Mouse (Mus musculus) erythroid progenitor cell, adult 5-6 weeks (primary cell): ENCODE results near the gene Olfr484. TPM values are rescaled to one million over a fixed set of nuclear protein-coding genes. Genes with fewer than 3 reads are reported as not detected.
"Not testable (repeated sequence)": the region's sequence is repeated elsewhere in the genome, so short reads cannot be mapped to it uniquely, and the experiment has no call there.

ENCODE experiments used
- ATAC-seq: replicated peaks from 2 replicates; pipeline ENCODE4 v1.8.0; 2016; ENCODE audit warnings: moderate number of reproducible peaks, mild to moderate bottlenecking, moderate TSS enrichment, inconsistent platforms; ENCODE audit not compliant: poor library complexity, low FRiP score, severe bottlenecking
- total RNA-seq, 2 experiments: library from RNA; stranded (forward) in 1 of 2; stranded (reverse) in 1 of 2; fragments of 150-400 nt in 1 of 2; fragments of 186-747, 209-891 nt in 1 of 2; gene quantifications; 2 replicates each; pipeline versions ENCODE4 v1.2.3 to v1.2.4; 2015 to 2017; ENCODE audit warnings: low replicate concordance in 2 of 2

The Olfr484 gene
- total RNA-seq (2015; ENCODE audit: low replicate concordance) (not detected in 2 replicates), total RNA-seq (2017; ENCODE audit: low replicate concordance) (not detected in 2 replicates)

DNA sequence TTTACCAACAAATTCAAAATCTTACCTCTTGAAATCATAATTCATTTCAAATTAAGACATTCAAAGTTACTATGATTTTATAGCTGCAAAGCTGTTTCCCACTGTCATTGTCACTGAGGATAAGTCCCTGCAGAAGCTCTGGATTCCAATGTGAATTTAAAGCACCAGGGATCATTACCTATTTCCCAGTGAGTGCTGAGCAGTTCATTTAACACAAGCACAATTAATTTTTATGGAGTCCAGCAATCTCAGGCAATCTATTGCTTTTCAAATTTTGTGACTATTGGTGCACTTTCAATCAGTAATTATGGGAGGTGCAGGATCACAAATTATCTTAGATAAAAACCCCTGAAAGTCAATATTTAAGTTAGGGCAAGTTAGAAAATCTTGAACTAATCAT lies at the start of gene Olfr484:
Gene Olfr484, minus strand, starts transcription at position 101 of the 400 bp plus-strand sequence.
- no peak for ATAC-seq

DNA sequence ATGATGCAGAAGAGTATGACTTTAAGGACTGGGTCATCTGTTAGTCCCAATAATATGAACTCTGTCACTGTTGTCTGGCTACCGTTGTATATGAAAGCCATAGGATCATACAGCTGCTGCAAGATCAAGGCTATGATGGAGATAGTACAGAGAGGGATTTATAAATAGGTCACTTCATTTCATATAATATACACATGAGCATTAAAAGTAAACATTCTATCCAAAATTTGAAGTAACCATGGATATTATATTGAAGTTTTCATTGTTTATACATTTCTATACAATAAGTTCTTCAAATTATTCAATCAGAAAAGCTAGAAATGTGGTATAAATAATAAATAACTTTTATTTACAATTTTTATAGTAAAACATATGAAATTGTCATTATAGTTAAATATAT lies 45.4 kb upstream of the Olfr484 start, which contains the start of gene Olfr486:
Gene Olfr486, minus strand, starts transcription at position 101 of the 400 bp plus-strand sequence.
- not testable (repeated sequence) for ATAC-seq

- no peak for ATAC-seq
Measured at GRCm38 (mm10) chr7:108159771-108160170, 32.5 kb upstream of the Olfr484 start, which contains the start of gene Olfr485. TSS of gene Olfr485 (minus strand) at chr7:108159871.

- ATAC-seq, result no peak
Measured at GRCm38 (mm10) chr7:108121416-108121815, 5.8 kb downstream of the Olfr484 start.

- no peak for ATAC-seq
Measured at GRCm38 (mm10) chr7:108120681-108121080, 6.6 kb downstream of the Olfr484 start.

- no peak for ATAC-seq
Measured at GRCm38 (mm10) chr7:108100549-108100948, 26.7 kb downstream of the Olfr484 start, which contains the start of gene Olfr483. TSS of gene Olfr483 (plus strand) at chr7:108100849.

- ATAC-seq, result no peak
Measured at GRCm38 (mm10) chr7:108097486-108097885, 29.8 kb downstream of the Olfr484 start, which contains the start of gene Olfr482. TSS of gene Olfr482 (minus strand) at chr7:108097586.

GRCm38 (mm10) chr7:108079555-108079954 lies 47.7 kb downstream of the Olfr484 start, which contains the start of gene Olfr481:
TSS of gene Olfr481 (plus strand) at chr7:108079855.
- no peak for ATAC-seq

Other genes starting within 250 kb of the Olfr484 start
- not detected in 2 replicates for gene Olfr472, start 229.5 kb downstream of the Olfr484 start, total RNA-seq (2015; ENCODE audit: low replicate concordance)
- not detected in 2 replicates for gene Olfr472, start 229.5 kb downstream of the Olfr484 start, total RNA-seq (2017; ENCODE audit: low replicate concordance)
- gene Olfr473, start 197.0 kb downstream of the Olfr484 start, total RNA-seq (2015; ENCODE audit: low replicate concordance), result not detected in 2 replicates
- not detected in 2 replicates for gene Olfr473, start 197.0 kb downstream of the Olfr484 start, total RNA-seq (2017; ENCODE audit: low replicate concordance)
- not detected in 2 replicates for gene Olfr474, start 172.8 kb downstream of the Olfr484 start, total RNA-seq (2015; ENCODE audit: low replicate concordance)
- gene Olfr474, start 172.8 kb downstream of the Olfr484 start, total RNA-seq (2017; ENCODE audit: low replicate concordance), result not detected in 2 replicates
- gene Olfr476, start 162.6 kb downstream of the Olfr484 start, total RNA-seq (2015; ENCODE audit: low replicate concordance), result not detected in 2 replicates
- gene Olfr476, start 162.6 kb downstream of the Olfr484 start, total RNA-seq (2017; ENCODE audit: low replicate concordance), result not detected in 2 replicates
- gene Olfr477, start 140.8 kb downstream of the Olfr484 start, total RNA-seq (2015; ENCODE audit: low replicate concordance), result not detected in 2 replicates
- gene Olfr477, start 140.8 kb downstream of the Olfr484 start, total RNA-seq (2017; ENCODE audit: low replicate concordance), result not detected in 2 replicates
- not detected in 2 replicates for gene Olfr478, start 93.5 kb downstream of the Olfr484 start, total RNA-seq (2015; ENCODE audit: low replicate concordance)
- not detected in 2 replicates for gene Olfr478, start 93.5 kb downstream of the Olfr484 start, total RNA-seq (2017; ENCODE audit: low replicate concordance)
- gene Olfr479, start 76.8 kb downstream of the Olfr484 start, total RNA-seq (2015; ENCODE audit: low replicate concordance), result not detected in 2 replicates
- not detected in 2 replicates for gene Olfr479, start 76.8 kb downstream of the Olfr484 start, total RNA-seq (2017; ENCODE audit: low replicate concordance)
- not detected in 2 replicates for gene Olfr480, start 60.1 kb downstream of the Olfr484 start, total RNA-seq (2015; ENCODE audit: low replicate concordance)
- not detected in 2 replicates for gene Olfr480, start 60.1 kb downstream of the Olfr484 start, total RNA-seq (2017; ENCODE audit: low replicate concordance)
- not detected in 2 replicates for gene Olfr481, start 47.6 kb downstream of the Olfr484 start, total RNA-seq (2015; ENCODE audit: low replicate concordance)
- gene Olfr481, start 47.6 kb downstream of the Olfr484 start, total RNA-seq (2017; ENCODE audit: low replicate concordance), result not detected in 2 replicates
- gene Olfr482, start 29.9 kb downstream of the Olfr484 start, total RNA-seq (2015; ENCODE audit: low replicate concordance), result not detected in 2 replicates
- not detected in 2 replicates for gene Olfr482, start 29.9 kb downstream of the Olfr484 start, total RNA-seq (2017; ENCODE audit: low replicate concordance)
- gene Olfr483, start 26.6 kb downstream of the Olfr484 start, total RNA-seq (2015; ENCODE audit: low replicate concordance), result not detected in 2 replicates
- gene Olfr483, start 26.6 kb downstream of the Olfr484 start, total RNA-seq (2017; ENCODE audit: low replicate concordance), result not detected in 2 replicates
- not detected in 2 replicates for gene Olfr485, start 32.4 kb upstream of the Olfr484 start, total RNA-seq (2015; ENCODE audit: low replicate concordance)
- not detected in 2 replicates for gene Olfr485, start 32.4 kb upstream of the Olfr484 start, total RNA-seq (2017; ENCODE audit: low replicate concordance)
- gene Olfr486, start 45.3 kb upstream of the Olfr484 start, total RNA-seq (2015; ENCODE audit: low replicate concordance), result not detected in 2 replicates
- gene Olfr486, start 45.3 kb upstream of the Olfr484 start, total RNA-seq (2017; ENCODE audit: low replicate concordance), result not detected in 2 replicates
- not detected in 2 replicates for gene Olfr487, start 87.2 kb upstream of the Olfr484 start, total RNA-seq (2015; ENCODE audit: low replicate concordance)
- gene Olfr487, start 87.2 kb upstream of the Olfr484 start, total RNA-seq (2017; ENCODE audit: low replicate concordance), result not detected in 2 replicates
- gene Olfr488, start 130.9 kb upstream of the Olfr484 start, total RNA-seq (2015; ENCODE audit: low replicate concordance), result not detected in 2 replicates
- not detected in 2 replicates for gene Olfr488, start 130.9 kb upstream of the Olfr484 start, total RNA-seq (2017; ENCODE audit: low replicate concordance)
- gene Olfr490, start 161.5 kb upstream of the Olfr484 start, total RNA-seq (2015; ENCODE audit: low replicate concordance), result not detected in 2 replicates
- gene Olfr490, start 161.5 kb upstream of the Olfr484 start, total RNA-seq (2017; ENCODE audit: low replicate concordance), result not detected in 2 replicates
- gene Olfr491, start 186.0 kb upstream of the Olfr484 start, total RNA-seq (2015; ENCODE audit: low replicate concordance), result not detected in 2 replicates
- gene Olfr491, start 186.0 kb upstream of the Olfr484 start, total RNA-seq (2017; ENCODE audit: low replicate concordance), result not detected in 2 replicates
- gene Olfr492, start 196.2 kb upstream of the Olfr484 start, total RNA-seq (2015; ENCODE audit: low replicate concordance), result not detected in 2 replicates
- not detected in 2 replicates for gene Olfr492, start 196.2 kb upstream of the Olfr484 start, total RNA-seq (2017; ENCODE audit: low replicate concordance)
- not detected in 2 replicates for gene Olfr493, start 219.5 kb upstream of the Olfr484 start, total RNA-seq (2015; ENCODE audit: low replicate concordance)
- gene Olfr493, start 219.5 kb upstream of the Olfr484 start, total RNA-seq (2017; ENCODE audit: low replicate concordance), result not detected in 2 replicates
- gene Olfr494, start 237.9 kb upstream of the Olfr484 start, total RNA-seq (2015; ENCODE audit: low replicate concordance), result not detected in 2 replicates
- gene Olfr494, start 237.9 kb upstream of the Olfr484 start, total RNA-seq (2017; ENCODE audit: low replicate concordance), result not detected in 2 replicates